Mouse (Mus musculus): Measurements from ENCODE around the gene Slc45a1. TPM values are rescaled to one million over a fixed set of nuclear protein-coding genes. Genes with fewer than 3 reads are reported as not detected.

Slc45a1 gene
- polyA plus RNA-seq, 1 experiment from 2014 or later, result 0.80 TPM

GRCm38 (mm10) chr4:150653072-150653599 is 1.2 kb upstream of the Slc45a1 start:
- Histone ChIP-seq H3K9me3 (no peaks in the 10 kb centered on the region), H3K9ac (no peak overlapping the region), H3K4me3 (replicated peaks) (no peak overlapping the region), H3K27me3 (replicated peaks) (peaks cover 15% of the 10 kb centered on the region), H3K4me2 (replicated peaks) (no peak overlapping the region), H3K4me1 (replicated peaks) (0 out of 2 replicates have a peak, but pooled peaks cover 10% of the 10 kb centered on the region), H3K36me3 (no peaks in the 10 kb centered on the region), H3K27ac (no peak overlapping the region)
- no peak for ATAC-seq
- 31% methylated on average over 10 of the region's 11 CpGs for WGBS

DNA sequence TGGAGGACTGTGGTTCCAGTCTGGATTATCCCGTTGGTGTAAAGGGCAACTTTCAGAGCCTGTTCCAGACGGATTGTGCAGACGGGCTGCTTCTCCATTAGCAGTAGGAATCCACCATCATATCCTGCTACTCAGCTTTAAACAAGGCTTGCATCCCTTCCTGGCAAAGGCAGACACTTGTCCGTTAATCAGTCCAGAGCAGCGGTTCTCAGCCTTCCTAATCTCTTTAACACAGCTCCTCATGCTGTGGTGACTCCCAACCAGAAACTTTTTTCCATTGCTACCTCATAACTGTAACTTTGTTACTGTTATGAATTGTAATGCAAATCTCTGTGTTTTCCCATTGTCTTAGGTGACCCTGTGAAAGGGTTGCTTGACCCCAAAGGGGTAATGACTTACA is 2.6 kb downstream of the Slc45a1 start:
- no peak for ATAC-seq
- WGBS, result 80% methylated on average over 5 of the region's 5 CpGs

DNA sequence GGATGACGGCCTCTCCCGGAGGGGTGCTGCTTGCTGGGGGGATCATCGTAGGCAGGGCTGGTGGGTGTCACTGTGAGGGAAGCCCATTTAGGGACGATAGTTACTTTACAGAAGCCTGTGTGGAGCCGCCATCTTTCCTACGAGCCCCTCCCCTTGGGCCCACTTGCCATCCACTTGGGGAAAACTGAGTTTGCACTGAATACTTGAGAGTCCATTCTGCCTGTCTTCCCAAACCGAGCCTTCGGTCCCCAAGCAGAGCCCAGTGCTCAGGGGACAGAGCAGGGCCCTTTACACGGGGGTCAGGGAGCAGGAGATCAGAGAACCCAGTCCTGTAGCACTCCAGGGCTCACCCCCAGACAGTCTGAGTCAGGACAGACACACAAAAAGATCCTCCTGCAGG is 7.7 kb downstream of the Slc45a1 start:
- 90% methylated on average over 9 of the region's 9 CpGs for WGBS
- Histone ChIP-seq H3K4me1 (replicated peaks) (no peaks in the 10 kb centered on the region), H3K36me3 (no peaks in the 10 kb centered on the region), H3K4me3 (replicated peaks) (no peak overlapping the region), H3K27ac (no peak overlapping the region), H3K9ac (no peak overlapping the region), H3K4me2 (replicated peaks) (no peak overlapping the region), H3K27me3 (replicated peaks) (no peaks in the 10 kb centered on the region), H3K9me3 (no peaks in the 10 kb centered on the region)
- ATAC-seq, result no peak

More for the DNA sequence above, 2.6 kb downstream of the Slc45a1 start:
- Histone ChIP-seq H3K27me3 (replicated peaks) (peaks cover 15% of the 10 kb centered on the region), H3K9me3 (no peaks in the 10 kb centered on the region), H3K36me3 (no peaks in the 10 kb centered on the region), H3K27ac (no peak overlapping the region), H3K4me3 (replicated peaks) (no peak overlapping the region), H3K9ac (no peak overlapping the region), H3K4me1 (replicated peaks) (0 out of 2 replicates have a peak, but pooled peaks cover 8% of the 10 kb centered on the region), H3K4me2 (replicated peaks) (no peak overlapping the region)

GRCm38 (mm10) chr4:150636635-150637034 is 15.3 kb downstream of the Slc45a1 start:
- 83% methylated on average over 6 of the region's 6 CpGs for WGBS
- Histone ChIP-seq H3K4me1 (replicated peaks) (no peaks in the 10 kb centered on the region), H3K4me3 (replicated peaks) (no peak overlapping the region)

GRCm38 (mm10) chr4:150635568-150635967 is 16.4 kb downstream of the Slc45a1 start:
- Histone ChIP-seq H3K9me3 (no peaks in the 10 kb centered on the region), H3K4me1 (replicated peaks) (no peaks in the 10 kb centered on the region), H3K4me3 (replicated peaks) (no peak overlapping the region), H3K36me3 (no peaks in the 10 kb centered on the region), H3K9ac (no peak overlapping the region), H3K27me3 (replicated peaks) (no peaks in the 10 kb centered on the region), H3K27ac (no peak overlapping the region), H3K4me2 (replicated peaks) (no peak overlapping the region)
- WGBS, result 86% methylated on average over 10 of the region's 10 CpGs
- no peak for ATAC-seq

More at GRCm38 (mm10) chr4:150636635-150637034, 15.3 kb downstream of the Slc45a1 start:
- no peak overlapping the region for H3K27ac ChIP-seq
- H3K9ac ChIP-seq, result no peak overlapping the region
- H3K9me3 ChIP-seq, result no peaks in the 10 kb centered on the region
- ATAC-seq, result no peak
- no peaks in the 10 kb centered on the region for H3K27me3 ChIP-seq (replicated peaks)
- H3K36me3 ChIP-seq, result no peaks in the 10 kb centered on the region
- no peak overlapping the region for H3K4me2 ChIP-seq (replicated peaks)

DNA sequence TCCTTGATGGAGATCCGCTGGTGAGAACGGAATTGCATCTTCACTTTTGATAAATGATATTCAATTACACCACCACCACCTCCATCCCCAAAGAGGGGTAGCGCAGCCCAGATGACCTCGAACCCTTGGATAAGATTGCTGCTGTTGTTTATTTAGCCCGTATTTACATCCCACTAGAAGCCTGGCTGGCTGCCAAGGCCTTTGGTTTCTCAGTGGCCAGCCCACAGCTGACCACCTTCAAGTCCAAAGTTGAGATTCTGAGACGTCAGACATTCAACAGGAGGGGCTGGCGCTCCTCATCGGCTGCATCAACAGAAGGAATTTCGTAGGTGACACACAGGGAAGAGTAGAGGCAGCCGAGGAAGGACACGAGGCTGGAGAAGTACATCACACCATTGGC is 22.7 kb downstream of the Slc45a1 start:
- ATAC-seq, result no peak
- 55% methylated on average over 11 of the region's 11 CpGs for WGBS

DNA sequence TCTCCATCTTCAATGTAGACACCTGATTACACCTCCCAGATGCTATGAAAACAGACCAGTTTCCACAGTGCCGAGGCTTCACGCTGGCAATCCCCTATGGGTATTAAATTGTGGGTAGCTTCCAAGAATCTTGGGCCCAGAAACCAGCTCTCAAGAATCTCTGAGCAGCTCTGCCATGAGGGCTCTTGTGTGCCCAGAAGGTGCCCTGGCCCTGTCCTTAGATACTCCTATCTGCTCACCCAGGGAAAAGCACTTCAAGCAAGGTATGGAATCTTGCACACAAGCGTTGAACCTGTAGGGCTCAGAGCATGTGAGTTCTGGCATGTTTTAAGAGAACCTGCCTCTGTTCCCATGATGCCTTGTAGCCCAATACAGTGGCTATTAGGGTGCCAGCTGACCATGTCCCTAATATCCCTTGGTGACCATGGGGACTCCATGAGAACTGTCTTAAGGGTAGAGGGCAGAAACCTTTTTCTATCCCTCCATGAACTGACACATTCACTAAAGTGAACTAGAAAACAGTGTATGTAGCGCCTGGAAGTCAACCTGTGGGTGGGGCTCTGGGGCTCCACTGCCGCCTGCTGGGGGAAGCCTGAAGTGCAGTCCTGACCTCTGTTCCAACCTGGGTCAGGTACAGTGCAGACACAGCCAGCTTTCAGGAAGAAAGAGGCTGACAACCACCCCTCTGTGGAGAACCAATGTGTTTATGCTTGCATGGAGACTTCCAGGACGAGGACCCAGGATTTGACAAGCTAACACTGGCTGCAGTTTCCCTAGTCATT is 25.8 kb downstream of the Slc45a1 start:
- no peaks in the 10 kb centered on the region for H3K9me3 ChIP-seq
- WGBS, result 48% methylated on average over 6 of the region's 6 CpGs
- no peak overlapping the region for H3K4me2 ChIP-seq (replicated peaks)
- no peak overlapping the region for H3K4me3 ChIP-seq (replicated peaks)
- no peak overlapping the region for H3K27ac ChIP-seq
- ATAC-seq, result peak; percentile 50
- no peak overlapping the region for H3K9ac ChIP-seq
- H3K4me1 ChIP-seq (replicated peaks), result 0 out of 2 replicates have a peak, but pooled peaks cover 3% of the 10 kb centered on the region
- H3K27me3 ChIP-seq (replicated peaks), result no peaks in the 10 kb centered on the region
- 0 out of 2 replicates have a peak, but pooled peaks cover 2% of the 10 kb centered on the region for H3K36me3 ChIP-seq

More for the DNA sequence above, 22.7 kb downstream of the Slc45a1 start:
- no peaks in the 10 kb centered on the region for H3K27me3 ChIP-seq (replicated peaks)
- no peaks in the 10 kb centered on the region for H3K36me3 ChIP-seq
- no peak overlapping the region for H3K4me2 ChIP-seq (replicated peaks)
- H3K27ac ChIP-seq, result no peak overlapping the region
- H3K9ac ChIP-seq, result no peak overlapping the region
- no peak overlapping the region for H3K4me3 ChIP-seq (replicated peaks)
- H3K9me3 ChIP-seq, result no peaks in the 10 kb centered on the region
- 0 out of 2 replicates have a peak, but pooled peaks cover 1% of the 10 kb centered on the region for H3K4me1 ChIP-seq (replicated peaks)

DNA sequence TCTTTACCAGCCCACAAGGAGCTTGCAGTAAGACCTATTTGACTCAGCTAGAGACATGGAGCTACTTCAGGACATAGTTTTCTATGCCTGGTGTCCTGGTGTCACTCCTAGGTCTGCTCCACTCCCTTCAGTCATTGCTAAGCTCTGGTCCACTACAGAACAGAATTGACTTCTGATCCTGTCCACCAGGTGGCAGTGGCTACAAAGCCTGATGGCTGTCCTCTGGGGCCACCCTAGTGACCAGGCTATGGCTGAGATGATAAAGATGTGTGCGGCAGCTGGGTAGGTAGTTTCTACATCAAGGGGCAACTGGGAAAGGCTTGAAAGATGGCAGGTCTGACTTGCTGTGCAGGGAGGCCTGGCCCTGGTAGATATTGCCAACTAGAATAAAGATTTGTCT is 26.5 kb downstream of the Slc45a1 start:
- no peak overlapping the region for H3K4me2 ChIP-seq (replicated peaks)
- H3K4me3 ChIP-seq (replicated peaks), result no peak overlapping the region
- H3K4me1 ChIP-seq (replicated peaks), result 0 out of 2 replicates have a peak, but pooled peaks cover 3% of the 10 kb centered on the region
- no peaks in the 10 kb centered on the region for H3K9me3 ChIP-seq
- WGBS, result 27% methylated on average over 1 of the region's 1 CpGs
- no peak overlapping the region for H3K9ac ChIP-seq
- H3K27me3 ChIP-seq (replicated peaks), result no peaks in the 10 kb centered on the region
- peaks cover 5% of the 10 kb centered on the region for H3K36me3 ChIP-seq
- no peak overlapping the region for H3K27ac ChIP-seq
- peak; percentile 65 for ATAC-seq

DNA sequence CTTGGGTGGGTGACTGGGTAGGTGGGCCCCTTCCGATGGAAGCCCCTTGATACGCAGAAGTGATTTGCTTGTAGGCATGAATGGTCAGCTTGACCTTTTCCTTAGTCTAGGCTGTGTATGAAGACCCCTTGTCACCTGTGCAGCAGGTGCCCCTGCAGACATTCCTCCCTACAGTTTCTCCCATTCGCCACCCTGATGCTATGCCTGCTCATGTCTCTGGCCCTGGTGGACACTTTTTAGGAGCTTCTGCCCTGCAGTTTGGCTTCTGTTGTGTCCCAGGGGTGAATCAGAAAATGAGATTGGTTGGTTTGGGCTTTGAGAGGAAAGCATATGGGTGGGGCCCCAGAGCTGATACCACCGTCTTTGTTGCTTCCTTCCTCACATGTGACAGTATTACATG is 27.0 kb downstream of the Slc45a1 start:
- 70% methylated on average over 4 of the region's 4 CpGs for WGBS
- no peak overlapping the region for H3K4me3 ChIP-seq (replicated peaks)
- H3K9me3 ChIP-seq, result no peaks in the 10 kb centered on the region
- ATAC-seq, result no peak
- H3K27ac ChIP-seq, result no peak overlapping the region
- H3K27me3 ChIP-seq (replicated peaks), result no peaks in the 10 kb centered on the region
- H3K36me3 ChIP-seq, result peaks cover 9% of the 10 kb centered on the region
- no peak overlapping the region for H3K9ac ChIP-seq
- 0 out of 2 replicates have a peak, but pooled peaks cover 3% of the 10 kb centered on the region for H3K4me1 ChIP-seq (replicated peaks)
- no peak overlapping the region for H3K4me2 ChIP-seq (replicated peaks)

DNA sequence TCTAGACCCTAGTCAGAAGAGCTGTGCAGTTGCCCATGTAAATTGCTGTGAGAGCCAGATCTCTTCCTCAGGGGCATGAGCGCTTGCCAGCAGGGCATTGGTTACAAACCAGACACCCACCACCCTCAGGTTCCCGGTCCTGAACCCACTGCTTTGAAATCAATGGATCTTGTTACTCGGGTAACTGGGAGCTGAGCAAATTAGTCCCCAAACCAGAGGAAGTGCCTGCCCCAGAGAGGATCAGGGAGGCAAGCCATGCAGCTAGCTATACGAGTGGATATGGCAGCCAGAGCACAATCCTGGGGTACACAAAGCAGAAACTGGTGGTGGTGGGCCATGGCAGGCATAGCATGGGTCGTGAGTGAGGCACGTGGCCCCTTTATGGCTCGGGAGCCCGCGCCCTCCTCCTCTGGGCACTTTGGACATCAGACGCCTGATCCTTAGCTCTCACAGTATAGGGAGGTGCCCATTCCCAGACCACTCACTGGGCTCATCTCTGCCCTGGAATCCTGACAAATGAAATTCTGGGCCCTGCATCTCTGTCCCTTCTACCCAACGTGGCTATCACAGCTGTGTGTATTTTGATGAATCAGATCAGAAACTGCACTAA is 27.7 kb downstream of the Slc45a1 start:
- WGBS, result 50% methylated on average over 11 of the region's 11 CpGs
- Histone ChIP-seq H3K9me3 (no peaks in the 10 kb centered on the region), H3K36me3 (peaks cover 10% of the 10 kb centered on the region), H3K4me2 (replicated peaks) (no peak overlapping the region), H3K27me3 (replicated peaks) (no peaks in the 10 kb centered on the region), H3K9ac (no peak overlapping the region), H3K27ac (no peak overlapping the region), H3K4me3 (replicated peaks) (no peak overlapping the region), H3K4me1 (replicated peaks) (0 out of 2 replicates have a peak, but pooled peaks cover 3% of the 10 kb centered on the region)
- ATAC-seq, result no peak

GRCm38 (mm10) chr4:150622641-150623040 is 29.3 kb downstream of the Slc45a1 start:
- H3K4me3 ChIP-seq (replicated peaks), result no peak overlapping the region
- no peak for ATAC-seq
- WGBS, result 92% methylated on average over 13 of the region's 13 CpGs
- no peaks in the 10 kb centered on the region for H3K9me3 ChIP-seq
- no peak overlapping the region for H3K9ac ChIP-seq
- peaks cover 25% of the 10 kb centered on the region for H3K36me3 ChIP-seq
- H3K27me3 ChIP-seq (replicated peaks), result no peaks in the 10 kb centered on the region
- 0 out of 2 replicates have a peak, but pooled peaks cover 3% of the 10 kb centered on the region for H3K4me1 ChIP-seq (replicated peaks)
- H3K27ac ChIP-seq, result no peak overlapping the region
- H3K4me2 ChIP-seq (replicated peaks), result no peak overlapping the region

- WGBS, result 77% methylated on average over 7 of the region's 7 CpGs
- no peak overlapping the region for H3K4me2 ChIP-seq (replicated peaks)
- H3K27me3 ChIP-seq (replicated peaks), result no peaks in the 10 kb centered on the region
- H3K9ac ChIP-seq, result no peak overlapping the region
- H3K4me1 ChIP-seq (replicated peaks), result no peaks in the 10 kb centered on the region
- no peak overlapping the region for H3K4me3 ChIP-seq (replicated peaks)
- H3K9me3 ChIP-seq, result no peaks in the 10 kb centered on the region
- H3K36me3 ChIP-seq, result peaks cover 60% of the 10 kb centered on the region
- no peak for ATAC-seq
- no peak overlapping the region for H3K27ac ChIP-seq
Observed at GRCm38 (mm10) chr4:150619011-150619410, 33.0 kb downstream of the Slc45a1 start.
